Mouse (Mus musculus) bone marrow macrophage, adult 2 months (primary cell): ENCODE results near the gene 4930402H24Rik.

Experiments
- CTCF ChIP-seq: IDR thresholded peaks from 2 replicates; pipeline ENCODE4 v1.5.1; 2012; ENCODE audit warnings: low read depth, mild to moderate bottlenecking, low read length, moderate library complexity
- POLR2A ChIP-seq: IDR thresholded peaks from 2 replicates; pipeline ENCODE4 v1.6.1; 2012; ENCODE audit warnings: mild to moderate bottlenecking, low read depth, low read length, borderline replicate concordance

- TF ChIP-seq CTCF (no peak), POLR2A (no peak)
Observed at GRCm38 (mm10) chr2:130898783-130899182, 7.4 kb downstream of the 4930402H24Rik start.
